Mouse (Mus musculus): ENCODE measurements around the gene Olfr987.
"Not testable (repeated sequence)": the region's sequence is repeated elsewhere in the genome, so short reads cannot be mapped to it uniquely, and the experiment has no call there.

Gene Olfr987

DNA sequence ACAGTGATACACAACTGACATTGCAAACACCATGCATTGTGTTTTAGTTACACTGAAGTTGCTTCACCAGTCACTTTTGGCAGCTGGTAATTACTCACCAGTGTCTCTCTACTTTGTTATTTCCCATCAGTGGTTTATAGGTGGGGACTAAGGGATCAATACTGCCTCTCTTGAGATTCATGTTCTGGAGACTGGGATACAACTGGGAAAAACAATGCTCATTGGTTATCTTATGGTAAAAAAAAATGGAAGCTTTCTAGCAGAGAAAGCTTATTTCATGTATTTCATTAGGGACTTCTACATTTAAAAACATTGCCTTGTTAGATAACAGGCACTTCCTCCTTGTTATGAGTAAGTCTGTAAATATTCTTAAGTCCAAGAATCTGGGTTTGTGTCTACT is at the start of gene Olfr987:
Gene Olfr987 (minus strand): TSS at position 101 of the 400 bp plus-strand sequence.
- DNase-seq: not testable (repeated sequence)

DNA sequence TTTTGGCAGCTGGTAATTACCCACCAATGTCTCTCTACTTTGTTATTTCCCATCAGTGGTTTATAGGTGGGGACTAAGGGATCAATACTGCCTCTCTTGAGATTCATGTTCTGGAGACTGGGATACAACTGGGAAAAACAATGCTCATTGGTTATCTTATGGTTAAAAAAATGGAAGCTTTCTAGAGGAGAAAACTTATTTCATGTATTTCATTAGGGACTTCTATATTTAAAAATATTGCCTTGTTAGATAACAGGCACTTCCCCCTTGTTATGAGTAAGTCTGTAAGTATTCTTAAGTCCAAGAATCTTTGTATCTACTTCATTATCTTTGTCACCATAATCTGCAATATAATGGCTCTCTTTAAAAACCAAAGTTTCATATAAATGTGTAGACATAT is 24.0 kb upstream of the Olfr987 start, which contains the start of gene Olfr988:
Gene Olfr988 (minus strand): TSS at position 101 of the 400 bp plus-strand sequence.
- not testable (repeated sequence) for DNase-seq

DNA sequence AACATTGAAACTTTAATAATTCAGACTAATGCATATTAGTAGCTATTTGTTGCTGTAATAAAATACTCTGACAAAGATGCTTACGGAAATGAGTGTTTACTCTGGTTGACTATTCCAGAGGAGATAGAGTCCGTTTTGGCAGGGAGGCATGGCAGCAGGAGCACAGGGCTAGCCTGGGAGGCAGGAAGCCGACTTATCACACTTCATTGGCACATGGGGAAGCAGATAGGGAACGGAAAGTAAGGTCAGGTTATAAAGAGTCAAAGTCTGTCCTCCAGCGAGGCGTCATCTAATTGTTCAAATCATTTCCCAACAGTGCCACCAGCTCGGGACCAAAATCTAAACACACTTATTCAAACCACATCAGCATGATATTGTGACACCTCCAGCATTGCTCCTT is 857 bp upstream of the Olfr987 start:
- no peak for DNase-seq

DNA sequence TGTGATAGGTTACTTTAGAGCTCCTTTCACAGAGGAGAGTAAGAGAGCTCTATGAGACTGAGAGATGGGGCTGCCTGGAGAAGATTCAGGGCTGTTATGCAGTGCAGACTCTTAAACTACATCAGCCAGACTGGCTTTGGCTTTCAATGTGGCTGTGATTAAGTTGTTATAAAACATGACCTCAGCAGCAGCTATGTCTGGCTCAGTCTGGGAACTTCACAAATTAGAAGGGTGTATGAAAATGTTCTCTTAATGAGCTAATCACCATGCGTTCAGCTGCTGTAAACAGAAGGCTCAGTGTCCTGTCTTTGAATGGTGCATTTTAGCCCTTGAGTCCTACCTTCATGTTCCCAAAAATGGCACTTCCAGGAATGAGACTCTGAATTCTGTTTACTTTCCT is 20.0 kb downstream of the Olfr987 start:
- no peak for DNase-seq

DNA sequence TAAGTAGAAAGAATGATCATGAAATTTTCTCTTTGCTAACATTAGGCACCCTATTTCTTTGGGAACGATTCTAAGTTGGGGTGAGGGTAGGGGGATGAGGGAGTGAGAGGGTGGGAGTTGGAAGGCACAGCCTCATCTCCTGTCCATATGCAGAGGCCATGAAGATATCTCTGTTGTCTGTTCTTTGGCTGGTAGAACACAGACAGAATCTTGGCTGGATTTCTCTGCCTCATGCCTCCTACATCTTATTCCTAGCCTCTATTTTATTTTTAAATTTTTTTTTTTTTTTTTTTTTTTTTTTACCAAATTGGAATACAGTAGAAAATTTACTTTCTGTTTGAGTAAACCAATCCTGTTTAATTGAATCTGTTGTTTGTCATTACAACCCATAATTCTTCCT is 53.7 kb downstream of the Olfr987 start:
- DNase-seq: no peak

DNA sequence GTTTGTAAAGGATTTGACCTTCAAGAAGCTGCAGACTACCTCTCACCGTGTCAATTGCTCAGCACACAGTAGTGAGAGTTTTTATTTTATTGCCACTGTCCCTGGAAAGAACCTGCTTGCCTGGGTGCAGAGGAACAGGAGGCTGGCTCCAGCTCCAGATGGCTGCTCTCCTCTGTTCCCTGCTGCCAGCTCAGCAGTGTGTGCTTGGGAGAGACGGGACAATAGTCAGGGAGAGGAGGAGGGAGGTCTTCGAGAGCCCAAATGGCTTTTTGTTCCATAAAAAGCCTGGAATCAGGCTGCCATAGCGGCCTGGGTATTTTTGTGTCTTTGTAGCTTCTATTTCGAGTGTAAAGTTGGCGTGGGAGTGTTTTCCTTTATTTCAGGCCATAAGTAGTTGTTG is 54.5 kb downstream of the Olfr987 start:
- no peak for DNase-seq

DNA sequence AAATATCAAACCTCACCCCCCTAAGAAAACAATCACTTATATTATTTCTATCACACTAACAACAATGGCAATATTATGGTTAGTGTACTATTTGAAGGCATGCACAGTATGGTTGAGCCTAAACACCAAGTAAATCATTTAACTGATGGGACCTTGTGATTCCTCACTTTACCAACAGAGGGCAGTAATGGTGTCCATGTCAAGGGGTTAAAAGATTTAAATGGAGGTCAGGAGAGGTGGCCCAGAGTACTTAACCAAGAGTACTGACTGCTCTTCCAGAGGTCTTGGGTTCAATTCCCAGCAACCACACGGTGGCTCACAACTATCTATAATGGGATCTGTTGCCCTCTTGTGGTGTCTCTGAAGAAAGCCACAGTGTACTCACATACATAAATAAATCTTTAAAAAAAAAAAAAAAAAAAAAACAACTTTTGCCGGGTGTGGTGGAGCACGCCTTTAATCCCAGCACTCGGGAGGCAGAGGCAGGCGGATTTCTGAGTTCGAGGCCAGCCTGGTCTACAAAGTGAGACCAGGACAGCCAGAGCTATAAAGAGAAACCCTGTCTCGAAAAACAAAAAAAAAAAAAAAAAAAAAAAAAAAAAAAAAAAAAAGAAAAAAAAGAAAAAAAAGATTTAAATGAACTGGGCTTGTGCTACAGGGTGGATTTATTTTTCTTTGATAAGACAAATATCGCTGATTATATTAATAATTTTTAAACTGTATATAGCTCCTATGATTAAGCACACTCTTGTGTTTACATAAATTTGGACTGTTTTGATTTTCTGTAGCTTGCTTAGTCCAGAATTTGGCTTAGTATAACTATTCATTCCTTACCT is 55.3 kb downstream of the Olfr987 start:
- no peak for DNase-seq

DNA sequence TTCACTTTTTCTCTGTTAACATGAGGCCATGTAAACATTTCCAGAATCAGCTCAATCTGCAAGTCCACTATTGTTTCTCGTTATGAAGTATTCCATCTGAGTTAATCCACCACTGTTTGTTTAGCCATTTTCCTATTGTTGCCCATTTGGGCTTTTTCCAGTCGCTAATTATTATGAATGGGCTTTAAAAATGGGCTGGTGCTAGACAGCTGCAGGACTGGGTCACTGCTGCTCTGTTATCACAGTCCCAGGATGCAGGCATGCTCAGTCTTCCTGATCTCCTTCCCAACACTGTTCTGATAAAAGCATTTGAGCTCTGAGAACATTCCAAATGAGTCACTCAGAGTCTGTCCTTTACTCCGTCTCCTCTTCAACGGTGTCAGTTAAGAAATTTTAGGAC is 58.1 kb downstream of the Olfr987 start:
- no peak for DNase-seq

Measured in thymus, postnatal 25 days (tissue).